Mouse (Mus musculus) heart, adult 10 weeks (tissue): ENCODE data around the gene Armcx5. TPM values are rescaled to one million over a fixed set of nuclear protein-coding genes. Genes with fewer than 3 reads are reported as not detected.

ENCODE experiments used
- polyA plus RNA-seq: library from polyadenylated mRNA; stranded (reverse); fragments of 350-450 nt; fragmentation: Illumina TruSeq; extraction: RNeasy Lipid Tissue Mini Kit (QIAGEN cat#74804); gene quantifications from one replicate; pipeline ENCODE4 v1.2.3, GENCODE M21; 2014; ENCODE audit warnings: low read depth, low replicate concordance

Gene Armcx5
- polyA plus RNA-seq, result 8.9 TPM

GRCm38 (mm10) chrX:135742304-135743055 is at the start of gene Armcx5, which contains the start of gene Gprasp1:
Gene Armcx5, plus strand, starts transcription at chrX:135742733.
Gene Gprasp1, plus strand, starts transcription at chrX:135742733.

GRCm38 (mm10) chrX:135693633-135694032 is 48.9 kb upstream of the Armcx5 start, which contains the start of gene Tcp11x2:
Gene Tcp11x2, minus strand, starts transcription at chrX:135693790.

GRCm38 (mm10) chrX:135725161-135725560 is 17.4 kb upstream of the Armcx5 start, which contains the start of gene Tmsb15a:
Gene Tmsb15a, minus strand, starts transcription at chrX:135725261.

Other genes starting within 250 kb of the Armcx5 start
- gene AV320801, start 248.1 kb upstream of the Armcx5 start, polyA plus RNA-seq, result not detected
- not detected for gene Nxf7, start 144.0 kb upstream of the Armcx5 start, polyA plus RNA-seq
- not detected for gene Prame, start 115.0 kb upstream of the Armcx5 start, polyA plus RNA-seq
- gene Tcp11x2, start 48.9 kb upstream of the Armcx5 start, polyA plus RNA-seq, result not detected
- not detected for gene Tmsb15a, start 17.5 kb upstream of the Armcx5 start, polyA plus RNA-seq
- gene Gprasp1, start within 50 bp of the Armcx5 start, polyA plus RNA-seq, result 24.2 TPM
- 18.2 TPM for gene Bhlhb9, start 54.9 kb downstream of the Armcx5 start, polyA plus RNA-seq
- gene Gprasp2, start 96.3 kb downstream of the Armcx5 start, polyA plus RNA-seq, result 5.2 TPM